Mouse (Mus musculus) neural tube, embryonic 11.5 days (tissue): ENCODE measurements around the gene Gse1. TPM values are rescaled to one million over a fixed set of nuclear protein-coding genes. Genes with fewer than 3 reads are reported as not detected.

ENCODE experiments used
- ATAC-seq: fragments of 200-750 bp; cut with Nextera tagmentation; 2 replicates; pipeline ENCODE4 v1.8.0; 2017; ENCODE audit warnings: moderate number of reproducible peaks, mild to moderate bottlenecking, moderate TSS enrichment, moderate library complexity; ENCODE audit not compliant: insufficient read depth, low FRiP score, low TSS enrichment
- DNase-seq: peaks from one replicate; pipeline ENCODE4 v3.0.0-alpha.2; 2015; ENCODE audit warnings: low spot score
- H3K27ac ChIP-seq: fragments of 300-500 bp; sonication (generic); 2 replicates; pipeline ENCODE4 v1.5.1; 2014; ENCODE audit warnings: low read depth, mild to moderate bottlenecking, low read length
- H3K27me3 ChIP-seq: fragments of 300-500 bp; sonication (generic); 2 replicates; pipeline ENCODE4 v1.6.1; 2014; ENCODE audit warnings: mild to moderate bottlenecking, low read length, mixed read lengths; ENCODE audit not compliant: control insufficient read depth, insufficient read depth
- H3K36me3 ChIP-seq: fragments of 300-500 bp; sonication (generic); 2 replicates; pipeline ENCODE4 v1.6.1; 2014; ENCODE audit warnings: mild to moderate bottlenecking, low read length, moderate library complexity, mixed read lengths; ENCODE audit not compliant: control insufficient read depth, insufficient read depth
- H3K4me1 ChIP-seq: fragments of 300-500 bp; sonication (generic); 2 replicates; pipeline ENCODE4 v1.6.1; 2014; ENCODE audit warnings: low read length, mixed read lengths; ENCODE audit not compliant: control insufficient read depth, insufficient read depth
- H3K4me2 ChIP-seq: fragments of 300-500 bp; sonication (generic); 2 replicates; pipeline ENCODE4 v1.6.1; 2014; ENCODE audit warnings: low read depth, mild to moderate bottlenecking, moderate library complexity
- H3K4me3 ChIP-seq: fragments of 300-500 bp; sonication (generic); 2 replicates; pipeline ENCODE4 v1.5.1; 2014; ENCODE audit warnings: low read depth, low read length
- H3K9ac ChIP-seq: fragments of 300-500 bp; sonication (generic); 2 replicates; pipeline ENCODE4 v1.6.1; 2014; ENCODE audit warnings: mild to moderate bottlenecking, low read length
- H3K9me3 ChIP-seq: fragments of 300-500 bp; sonication (generic); 2 replicates; pipeline ENCODE4 v1.6.1; 2016; ENCODE audit warnings: low read length; ENCODE audit not compliant: control insufficient read depth
- WGBS: fragments of 180-500 bp; shearing (Covaris S2); extraction: QIAGEN DNeasy Blood & Tissue Kit; methylation state at CpG from one replicate; pipeline ENCODE4 v1.1.7; 2014; 5-methylcytosine and 5-hydroxymethylcytosine counted together
- polyA plus RNA-seq: library from polyadenylated mRNA; unstranded; fragments of >200 nt; fragmentation: Nextera tagmentation; extraction: Ambion mirVana; gene quantifications from 2 replicates; pipeline ENCODE4 v1.2.1, GENCODE M21; 2014

Gene Gse1
- polyA plus RNA-seq, 1 experiment from 2014 or later, result 33.5 TPM

GRCm38 (mm10) chr8:120229574-120229916 is 1.3 kb downstream of the Gse1 start:
- Histone ChIP-seq H3K9me3 (no peaks in the 10 kb centered on the region), H3K9ac (peak overlapping the region; percentile 62), H3K27me3 (no peaks in the 10 kb centered on the region), H3K4me2 (peak overlapping the region; percentile 98), H3K4me3 (peak overlapping the region; percentile 65), H3K4me1 (peaks cover 80% of the 10 kb centered on the region), H3K36me3 (no peaks in the 10 kb centered on the region; the same call in 1 of the 2 replicates), H3K27ac (no peak overlapping the region)
- no peak for ATAC-seq
- under 1% methylated on average over 22 of the region's 22 CpGs for WGBS
- peak; percentile 53 for DNase-seq

- H3K27ac ChIP-seq, result no peak overlapping the region
- DNase-seq, result no peak
These were observed 1.8 kb downstream of the Gse1 start for GRCm38 (mm10) chr8:120230081-120230480.

GRCm38 (mm10) chr8:120230715-120231614 is 2.7 kb downstream of the Gse1 start:
- Histone ChIP-seq H3K36me3 (peaks cover 1% of the 10 kb centered on the region; the same call in 1 of the 2 replicates), H3K4me2 (peak overlapping the region; percentile 98), H3K9me3 (no peaks in the 10 kb centered on the region), H3K9ac (peak overlapping the region; percentile 54), H3K27me3 (no peaks in the 10 kb centered on the region), H3K4me3 (peak overlapping the region; percentile 65), H3K4me1 (peaks cover 74% of the 10 kb centered on the region), H3K27ac (no peak overlapping the region)
- ATAC-seq, result no peak
- no peak for DNase-seq
- WGBS, result 22% methylated on average over 18 of the region's 18 CpGs

More at GRCm38 (mm10) chr8:120230081-120230480, 1.8 kb downstream of the Gse1 start:
- Histone ChIP-seq H3K27me3 (no peaks in the 10 kb centered on the region), H3K4me3 (peak overlapping the region; percentile 65), H3K9ac (peak overlapping the region; percentile 62), H3K4me2 (peak overlapping the region; percentile 98), H3K4me1 (peaks cover 79% of the 10 kb centered on the region), H3K36me3 (no peaks in the 10 kb centered on the region; the same call in 1 of the 2 replicates), H3K9me3 (no peaks in the 10 kb centered on the region)
- 6% methylated on average over 22 of the region's 22 CpGs for WGBS
- no peak for ATAC-seq

- peak overlapping the region; percentile 98 for H3K4me2 ChIP-seq
- H3K27ac ChIP-seq, result no peak overlapping the region
- H3K27me3 ChIP-seq, result no peaks in the 10 kb centered on the region
- H3K4me1 ChIP-seq, result peaks cover 66% of the 10 kb centered on the region
- no peak for ATAC-seq
- WGBS, result 79% methylated on average over 3 of the region's 3 CpGs
- peaks cover 2% of the 10 kb centered on the region for H3K36me3 ChIP-seq
- no peaks in the 10 kb centered on the region for H3K9me3 ChIP-seq
- H3K9ac ChIP-seq, result no peak overlapping the region; the same call in 1 of the 2 replicates
- no peak for DNase-seq
- peak overlapping the region; percentile 65 for H3K4me3 ChIP-seq
These were observed 3.6 kb downstream of the Gse1 start for GRCm38 (mm10) chr8:120231870-120232269.

GRCm38 (mm10) chr8:120232398-120232797 is 4.1 kb downstream of the Gse1 start:
- 56% methylated on average over 4 of the region's 4 CpGs for WGBS
- Histone ChIP-seq H3K27me3 (no peaks in the 10 kb centered on the region), H3K4me2 (peak overlapping the region; percentile 98), H3K36me3 (peaks cover 2% of the 10 kb centered on the region), H3K27ac (peak overlapping the region; percentile 8; the same call in 1 of the 2 replicates), H3K4me1 (peaks cover 61% of the 10 kb centered on the region), H3K4me3 (peak overlapping the region; percentile 65), H3K9ac (peak overlapping the region; percentile 32), H3K9me3 (no peaks in the 10 kb centered on the region)
- ATAC-seq (no peak), DNase-seq (no peak)

- H3K9me3 ChIP-seq, result no peaks in the 10 kb centered on the region
- no peaks in the 10 kb centered on the region for H3K27me3 ChIP-seq
- peaks cover 2% of the 10 kb centered on the region for H3K36me3 ChIP-seq
- H3K9ac ChIP-seq, result no peak overlapping the region; the same call in 1 of the 2 replicates
- H3K4me2 ChIP-seq, result peak overlapping the region; percentile 98
- 29% methylated on average over 13 of the region's 13 CpGs for WGBS
- no peak for DNase-seq
- H3K4me1 ChIP-seq, result peaks cover 57% of the 10 kb centered on the region
- H3K27ac ChIP-seq, result no peak overlapping the region
- peak overlapping the region; percentile 65 for H3K4me3 ChIP-seq
- ATAC-seq, result no peak
These were observed 4.7 kb downstream of the Gse1 start for GRCm38 (mm10) chr8:120232913-120233312.

- peaks cover 2% of the 10 kb centered on the region for H3K36me3 ChIP-seq
- DNase-seq (no peak), ATAC-seq (no peak)
- no peak overlapping the region for H3K27ac ChIP-seq
- H3K4me2 ChIP-seq, result no peak overlapping the region
- peaks cover 52% of the 10 kb centered on the region for H3K4me1 ChIP-seq
- no peaks in the 10 kb centered on the region for H3K9me3 ChIP-seq
- 71% methylated on average over 12 of the region's 12 CpGs for WGBS
- no peak overlapping the region for H3K9ac ChIP-seq
- H3K4me3 ChIP-seq, result no peak overlapping the region
- no peaks in the 10 kb centered on the region for H3K27me3 ChIP-seq
These were observed 6.2 kb downstream of the Gse1 start for GRCm38 (mm10) chr8:120234457-120234856.

GRCm38 (mm10) chr8:120234866-120235265 is 6.6 kb downstream of the Gse1 start:
- 72% methylated on average over 8 of the region's 8 CpGs for WGBS
- DNase-seq, result no peak

GRCm38 (mm10) chr8:120243222-120243621 is 15.0 kb downstream of the Gse1 start:
- no peak for DNase-seq
- no peak for ATAC-seq

More at GRCm38 (mm10) chr8:120234866-120235265, 6.6 kb downstream of the Gse1 start:
- Histone ChIP-seq H3K27me3 (no peaks in the 10 kb centered on the region), H3K4me1 (peaks cover 48% of the 10 kb centered on the region), H3K36me3 (peaks cover 2% of the 10 kb centered on the region), H3K9ac (no peak overlapping the region), H3K4me3 (no peak overlapping the region), H3K4me2 (no peak overlapping the region), H3K27ac (no peak overlapping the region), H3K9me3 (no peaks in the 10 kb centered on the region)
- ATAC-seq, result no peak

More at GRCm38 (mm10) chr8:120243222-120243621, 15.0 kb downstream of the Gse1 start:
- 91% methylated on average over 4 of the region's 4 CpGs for WGBS
- Histone ChIP-seq H3K4me1 (no peaks in the 10 kb centered on the region), H3K9ac (no peak overlapping the region), H3K4me3 (no peak overlapping the region), H3K9me3 (no peaks in the 10 kb centered on the region; the same call in 1 of the 2 replicates), H3K27me3 (no peaks in the 10 kb centered on the region), H3K36me3 (peaks cover 2% of the 10 kb centered on the region; the same call in 1 of the 2 replicates), H3K27ac (no peak overlapping the region), H3K4me2 (no peak overlapping the region)
